Mouse (Mus musculus): Measurements from ENCODE around the gene Arhgap33. TPM values are rescaled to one million over a fixed set of nuclear protein-coding genes. Genes with fewer than 3 reads are reported as not detected.
A peak's percentile ranks its signal among the peaks of the same experiment; 100 is the strongest.

Gene Arhgap33
- polyA plus RNA-seq, 1 experiment = 184 TPM

DNA sequence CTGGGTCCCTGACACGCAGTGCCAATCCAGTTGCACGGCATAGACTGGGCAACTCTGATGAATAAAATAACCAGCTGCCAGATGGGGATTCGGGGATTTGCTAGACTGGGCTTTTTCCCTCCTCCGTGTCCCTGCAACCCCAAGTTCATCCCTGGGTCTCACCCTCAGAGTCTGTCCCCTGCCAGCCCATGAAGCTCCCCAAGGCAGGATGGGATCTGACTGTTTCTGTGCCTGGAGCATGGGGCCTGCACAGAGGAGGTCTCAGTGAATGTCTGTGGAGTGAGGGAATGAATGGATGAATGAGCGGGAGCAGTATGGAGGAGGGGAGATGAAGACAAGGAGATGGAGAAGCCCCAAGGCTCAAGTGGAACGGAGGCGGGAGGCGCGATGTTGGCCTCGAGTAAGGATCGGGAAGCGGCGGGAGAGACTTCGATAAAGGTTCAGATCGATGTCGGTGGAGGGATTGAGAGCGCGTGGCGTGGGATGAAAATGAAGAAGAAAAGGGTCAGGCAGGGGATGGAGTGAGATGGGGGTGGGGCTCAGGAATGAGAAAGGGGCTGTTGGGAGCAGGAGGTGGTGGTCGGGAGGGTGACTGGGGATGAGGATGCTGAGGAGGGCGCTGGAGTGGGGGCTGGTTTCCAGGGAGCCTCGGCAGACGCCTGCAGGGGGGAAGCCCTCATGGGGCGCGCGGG lies 773 bp downstream of the Arhgap33 start:
- TF ChIP-seq POLR2A (IDR thresholded peaks at IDR 0.05; ENCODE audit: extremely low read depth, insufficient read depth, low read length) = peak; percentile 15; the same call in 1 of the 2 replicates
- TF ChIP-seq CTCF (IDR thresholded peaks at IDR 0.05; ENCODE audit: extremely low read depth, insufficient read depth, low read length) = no peak
- H3K27ac ChIP-seq (ENCODE audit: insufficient read depth, low read length) = peak overlapping the region; percentile 57
- H3K4me1 ChIP-seq (ENCODE audit: control insufficient read depth, insufficient read depth, low read length) = peaks cover 14% of the 10 kb centered on the region
- peak overlapping the region; percentile 75 for H3K4me3 ChIP-seq (ENCODE audit: insufficient read depth, low read length)

DNA sequence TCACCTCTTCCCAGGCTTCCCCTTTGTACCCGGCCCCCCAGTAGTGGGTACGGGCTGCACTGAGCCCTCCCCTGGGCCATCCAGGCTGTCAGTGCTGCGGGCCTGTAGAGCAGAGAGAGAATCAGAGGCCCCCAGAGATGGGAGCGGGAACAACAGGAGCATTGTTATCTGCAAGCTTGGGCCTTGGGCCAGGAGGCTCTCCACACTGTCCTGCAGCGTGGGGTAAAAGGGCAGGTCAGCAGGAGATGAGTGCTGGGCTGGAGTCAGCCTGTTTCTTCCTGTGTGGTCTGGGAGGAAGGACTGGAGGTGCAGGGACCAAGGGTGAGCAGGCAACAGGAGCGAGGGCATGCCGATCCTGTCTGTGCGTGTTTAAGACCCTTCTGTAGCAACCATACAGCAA lies 1.9 kb downstream of the Arhgap33 start:
- peak overlapping the region; percentile 75 for H3K4me3 ChIP-seq (ENCODE audit: insufficient read depth, low read length)
- peak overlapping the region; percentile 57 for H3K27ac ChIP-seq (ENCODE audit: insufficient read depth, low read length)
- no peak for TF ChIP-seq CTCF (IDR thresholded peaks at IDR 0.05; ENCODE audit: extremely low read depth, insufficient read depth, low read length)
- TF ChIP-seq POLR2A (IDR thresholded peaks at IDR 0.05; ENCODE audit: extremely low read depth, insufficient read depth, low read length) = no peak

DNA sequence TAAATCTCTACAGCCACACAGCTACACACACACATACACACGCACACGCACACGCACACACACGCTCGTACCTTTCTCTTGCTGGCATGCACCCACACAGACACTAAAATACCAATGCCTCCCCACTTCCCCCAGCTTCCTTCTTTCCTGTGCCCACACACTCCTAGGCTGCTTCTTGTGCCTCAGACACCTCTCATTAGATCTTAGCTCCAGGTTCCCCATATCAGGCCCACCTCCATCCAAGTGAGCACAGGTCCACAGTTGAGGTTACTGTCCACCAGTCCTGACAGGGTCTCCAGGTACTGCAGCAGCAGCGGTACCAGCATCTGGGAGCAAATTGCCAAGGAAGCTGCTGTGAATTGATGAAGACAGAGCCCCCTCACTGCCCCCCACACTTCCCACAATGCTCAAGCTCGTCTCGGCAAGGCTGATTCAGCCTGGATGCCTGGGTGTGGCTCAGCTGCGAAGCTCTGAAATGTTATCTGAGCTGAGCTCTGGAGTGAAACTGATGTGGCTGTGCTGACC lies 3.5 kb downstream of the Arhgap33 start:
- Histone ChIP-seq H3K4me3 (ENCODE audit: insufficient read depth, low read length) (peak overlapping the region; percentile 7; the same call in 1 of the 2 replicates), H3K27ac (ENCODE audit: insufficient read depth, low read length) (peak overlapping the region; percentile 32), H3K4me1 (ENCODE audit: control insufficient read depth, insufficient read depth, low read length) (peaks cover 14% of the 10 kb centered on the region)
- peak; percentile 17; the same call in 1 of the 2 replicates for TF ChIP-seq POLR2A (IDR thresholded peaks at IDR 0.05; ENCODE audit: extremely low read depth, insufficient read depth, low read length)
- no peak for TF ChIP-seq CTCF (IDR thresholded peaks at IDR 0.05; ENCODE audit: extremely low read depth, insufficient read depth, low read length)

More for the DNA sequence above, 1.9 kb downstream of the Arhgap33 start:
- peaks cover 14% of the 10 kb centered on the region for H3K4me1 ChIP-seq (ENCODE audit: control insufficient read depth, insufficient read depth, low read length)

DNA sequence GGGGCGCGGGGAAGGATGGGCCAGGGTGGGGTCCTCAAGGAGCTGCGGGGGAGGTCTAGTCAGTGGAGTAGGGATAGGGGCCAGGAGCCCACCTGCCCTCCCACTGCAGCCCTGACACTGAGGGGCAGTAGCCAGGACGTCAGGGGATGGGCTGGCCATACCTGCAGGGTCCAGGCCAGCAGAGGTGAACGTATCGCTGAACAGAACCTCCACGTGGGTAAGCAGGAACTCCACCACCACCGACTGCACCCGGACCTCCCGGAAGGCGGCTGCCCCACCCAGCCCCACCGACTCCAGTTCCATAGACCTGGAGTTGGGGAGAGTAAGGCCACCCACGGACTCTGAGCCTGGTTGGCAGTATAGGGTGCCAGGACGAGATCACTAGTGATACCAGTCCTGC lies 7.9 kb downstream of the Arhgap33 start:
- Histone ChIP-seq H3K27ac (ENCODE audit: insufficient read depth, low read length) (no peak overlapping the region), H3K4me1 (ENCODE audit: control insufficient read depth, insufficient read depth, low read length) (peaks cover 4% of the 10 kb centered on the region), H3K4me3 (ENCODE audit: insufficient read depth, low read length) (no peak overlapping the region)
- TF ChIP-seq CTCF (IDR thresholded peaks at IDR 0.05; ENCODE audit: extremely low read depth, insufficient read depth, low read length) = no peak
- no peak for TF ChIP-seq POLR2A (IDR thresholded peaks at IDR 0.05; ENCODE audit: extremely low read depth, insufficient read depth, low read length)

DNA sequence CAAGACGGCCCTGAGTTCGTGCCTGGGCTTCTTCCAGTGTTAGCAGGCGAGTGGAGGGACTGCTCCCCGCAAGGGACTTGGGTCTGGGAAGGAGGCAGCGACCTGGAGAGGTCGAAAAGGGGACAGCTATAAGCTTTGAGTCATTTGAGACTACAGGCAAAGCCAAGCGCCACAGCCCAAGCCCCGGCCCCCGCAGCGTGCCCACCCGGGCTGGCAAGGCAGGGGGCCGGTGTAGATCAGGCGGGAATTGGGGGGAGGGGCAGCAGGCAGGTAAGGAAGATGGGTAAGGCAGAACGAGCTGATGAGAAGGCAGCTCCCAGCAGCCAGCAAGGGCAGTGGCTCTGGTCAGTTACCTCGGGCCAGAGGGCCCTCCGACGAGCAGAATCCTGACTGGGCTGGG lies 8.5 kb downstream of the Arhgap33 start:
- Histone ChIP-seq H3K27ac (ENCODE audit: insufficient read depth, low read length) (peak overlapping the region; percentile 7; the same call in 1 of the 2 replicates), H3K4me3 (ENCODE audit: insufficient read depth, low read length) (no peak overlapping the region), H3K4me1 (ENCODE audit: control insufficient read depth, insufficient read depth, low read length) (peaks cover 3% of the 10 kb centered on the region; the same call in 1 of the 2 replicates)
- TF ChIP-seq CTCF (IDR thresholded peaks at IDR 0.05; ENCODE audit: extremely low read depth, insufficient read depth, low read length) (no peak), POLR2A (IDR thresholded peaks at IDR 0.05; ENCODE audit: extremely low read depth, insufficient read depth, low read length) (no peak)

DNA sequence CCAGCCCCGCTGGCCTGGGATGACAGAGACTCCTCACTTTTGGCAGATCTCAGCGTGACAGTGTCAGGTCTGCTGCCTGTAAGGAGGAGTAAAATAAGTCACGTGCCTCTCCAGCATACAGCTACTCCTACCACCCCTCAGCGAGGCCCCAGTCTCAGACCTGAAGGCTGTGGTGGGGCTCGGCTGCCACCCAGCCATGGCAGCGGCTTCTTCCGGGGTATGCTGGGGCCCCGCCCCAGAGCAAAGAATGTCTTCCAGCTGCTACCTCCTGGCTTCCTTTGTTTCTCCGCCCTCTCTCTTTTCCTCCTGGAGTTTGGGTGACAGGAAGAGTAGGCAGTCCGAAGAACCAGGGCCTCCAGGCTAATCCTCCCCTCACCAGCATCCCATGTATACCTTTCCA lies 8.9 kb downstream of the Arhgap33 start:
- peaks cover 3% of the 10 kb centered on the region; the same call in 1 of the 2 replicates for H3K4me1 ChIP-seq (ENCODE audit: control insufficient read depth, insufficient read depth, low read length)
- H3K27ac ChIP-seq (ENCODE audit: insufficient read depth, low read length) = 0 out of 2 replicates have a peak overlapping the region, but pooled peaks have one; percentile 7
- no peak overlapping the region for H3K4me3 ChIP-seq (ENCODE audit: insufficient read depth, low read length)
- no peak for TF ChIP-seq CTCF (IDR thresholded peaks at IDR 0.05; ENCODE audit: extremely low read depth, insufficient read depth, low read length)
- TF ChIP-seq POLR2A (IDR thresholded peaks at IDR 0.05; ENCODE audit: extremely low read depth, insufficient read depth, low read length) = no peak

DNA sequence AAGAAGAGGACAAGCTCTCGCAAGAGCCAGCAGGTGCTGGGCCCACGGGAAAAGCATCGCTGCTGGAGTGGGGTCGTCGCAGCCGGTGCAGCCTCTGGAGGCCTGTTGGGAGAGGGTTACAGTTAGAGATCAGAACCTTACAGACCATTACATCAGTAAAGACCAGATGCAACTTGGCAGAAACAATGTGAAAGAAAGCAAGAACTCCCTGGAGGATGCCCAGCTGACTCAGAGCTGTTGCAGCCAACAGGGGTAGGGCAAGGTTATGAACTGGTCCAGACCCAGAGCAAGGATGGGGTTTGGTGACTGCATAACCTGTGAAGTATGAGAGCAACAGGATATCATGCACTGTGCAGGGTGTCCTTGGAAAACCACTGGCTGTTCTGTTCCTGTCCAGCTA lies 10.4 kb downstream of the Arhgap33 start:
- TF ChIP-seq POLR2A (IDR thresholded peaks at IDR 0.05; ENCODE audit: extremely low read depth, insufficient read depth, low read length) = no peak
- TF ChIP-seq CTCF (IDR thresholded peaks at IDR 0.05; ENCODE audit: extremely low read depth, insufficient read depth, low read length) = no peak
- no peaks in the 10 kb centered on the region for H3K4me1 ChIP-seq (ENCODE audit: control insufficient read depth, insufficient read depth, low read length)
- no peak overlapping the region for H3K4me3 ChIP-seq (ENCODE audit: insufficient read depth, low read length)
- H3K27ac ChIP-seq (ENCODE audit: insufficient read depth, low read length) = no peak overlapping the region

DNA sequence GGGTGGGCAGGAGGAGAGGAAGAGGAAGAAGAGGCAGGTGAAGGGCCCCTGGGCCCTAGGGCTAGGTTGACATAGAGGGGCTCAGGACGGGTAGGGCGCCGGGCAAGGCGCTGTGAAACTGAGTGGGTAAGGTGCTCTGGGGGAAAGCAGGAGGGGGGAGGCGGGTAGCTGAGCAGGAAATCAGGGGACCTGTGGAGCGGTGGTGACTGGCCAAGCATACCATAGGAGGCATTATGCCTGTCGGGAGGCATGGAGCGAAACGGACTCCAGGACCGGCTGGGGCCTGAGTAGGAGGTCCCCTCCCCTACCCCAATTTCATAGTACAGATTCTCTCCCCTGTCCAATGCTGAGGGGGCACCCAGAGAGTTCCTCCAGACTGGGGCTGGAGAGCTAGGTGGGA lies 12.0 kb downstream of the Arhgap33 start:
- TF ChIP-seq CTCF (IDR thresholded peaks at IDR 0.05; ENCODE audit: extremely low read depth, insufficient read depth, low read length) (no peak), POLR2A (IDR thresholded peaks at IDR 0.05; ENCODE audit: extremely low read depth, insufficient read depth, low read length) (no peak)
- Histone ChIP-seq H3K4me1 (ENCODE audit: control insufficient read depth, insufficient read depth, low read length) (no peaks in the 10 kb centered on the region), H3K4me3 (ENCODE audit: insufficient read depth, low read length) (no peak overlapping the region), H3K27ac (ENCODE audit: insufficient read depth, low read length) (no peak overlapping the region)

DNA sequence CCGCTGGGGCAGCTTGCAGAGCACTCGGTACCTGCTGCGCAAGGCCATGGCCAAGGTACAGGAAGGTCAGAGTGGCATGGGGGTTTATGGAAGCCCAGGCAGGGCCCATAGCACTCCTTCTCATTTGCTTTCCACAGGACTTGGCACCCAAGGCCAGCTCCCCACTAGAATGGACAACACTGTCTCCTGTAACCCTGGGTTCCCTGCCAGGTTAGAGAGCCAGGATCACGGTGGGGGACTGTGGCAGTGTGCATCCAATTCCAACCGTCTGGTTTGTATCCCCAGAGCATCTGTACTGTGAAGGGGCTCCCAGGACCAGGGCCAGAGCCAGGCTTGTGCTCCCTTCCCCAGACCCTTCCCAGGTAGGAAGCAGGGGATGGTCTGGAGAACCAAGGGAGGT lies 14.0 kb downstream of the Arhgap33 start:
- TF ChIP-seq POLR2A (IDR thresholded peaks at IDR 0.05; ENCODE audit: extremely low read depth, insufficient read depth, low read length) (0 out of 2 replicates have a peak, but pooled peaks have one; percentile 19), CTCF (IDR thresholded peaks at IDR 0.05; ENCODE audit: extremely low read depth, insufficient read depth, low read length) (no peak)
- Histone ChIP-seq H3K4me1 (ENCODE audit: control insufficient read depth, insufficient read depth, low read length) (no peaks in the 10 kb centered on the region), H3K4me3 (ENCODE audit: insufficient read depth, low read length) (no peak overlapping the region), H3K27ac (ENCODE audit: insufficient read depth, low read length) (no peak overlapping the region)

DNA sequence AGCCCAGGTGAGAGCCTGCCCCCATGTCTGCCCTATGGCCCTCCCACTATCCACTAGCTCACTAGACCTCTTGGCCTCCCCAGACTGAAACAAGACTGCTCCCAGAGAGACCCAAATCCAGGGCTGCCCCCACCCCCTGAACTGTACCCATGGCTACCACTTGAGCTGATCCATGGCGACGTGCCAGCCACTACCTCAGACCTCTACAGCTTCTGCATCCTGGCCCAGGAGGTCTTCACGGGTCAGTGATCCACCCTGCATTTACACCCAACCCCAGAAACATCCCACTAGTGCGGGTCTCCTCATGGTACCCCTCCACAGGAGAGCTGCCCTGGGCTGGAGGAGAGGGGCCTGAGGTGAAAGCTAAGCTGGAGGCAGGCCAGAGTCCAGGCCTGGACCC lies 14.5 kb downstream of the Arhgap33 start:
- TF ChIP-seq CTCF (IDR thresholded peaks at IDR 0.05; ENCODE audit: extremely low read depth, insufficient read depth, low read length) (no peak), POLR2A (IDR thresholded peaks at IDR 0.05; ENCODE audit: extremely low read depth, insufficient read depth, low read length) (no peak)
- no peaks in the 10 kb centered on the region for H3K4me1 ChIP-seq (ENCODE audit: control insufficient read depth, insufficient read depth, low read length)
- no peak overlapping the region for H3K27ac ChIP-seq (ENCODE audit: insufficient read depth, low read length)
- H3K4me3 ChIP-seq (ENCODE audit: insufficient read depth, low read length) = no peak overlapping the region
